Mouse (Mus musculus): ENCODE results near the gene Tll1.

GRCm38 (mm10) chr8:64030081-64030480 is 176.0 kb downstream of the Tll1 start:
- TF ChIP-seq CTCF (IDR thresholded peaks at IDR 0.05; ENCODE audit: control insufficient read depth, insufficient read depth, insufficient read length): no peak
- no peak for TF ChIP-seq MAX (IDR thresholded peaks at IDR 0.05)
- TF ChIP-seq CEBPB (IDR thresholded peaks at IDR 0.05; ENCODE audit: low read depth): no peak
- TF ChIP-seq USF1 (IDR thresholded peaks at IDR 0.05; ENCODE audit: low read depth): no peak
- no peak for TF ChIP-seq MYOD1 (IDR thresholded peaks at IDR 0.05; ENCODE audit: control insufficient read depth, insufficient read length, low read depth)
- no peak for TF ChIP-seq FOSL1 (IDR thresholded peaks at IDR 0.05; ENCODE audit: insufficient read depth, low read length, poor library complexity, severe bottlenecking)

Measured in C2C12 (cell line).